Mouse (Mus musculus): Measurements from ENCODE around the gene Ralgapa2.

- TF ChIP-seq GATA1 (IDR thresholded peaks at IDR 0.05; ENCODE audit: low read length) = no peak
- TF ChIP-seq TAL1 (IDR thresholded peaks at IDR 0.05; ENCODE audit: low read length) = no peak
Observed at GRCm38 (mm10) chr2:146387211-146387610, 124.9 kb downstream of the Ralgapa2 start.

Data from erythroblast, embryonic 14.5 days (primary cell).